ENCODE assay signal across 8 mouse cellular contexts in the genomic region with DNA sequence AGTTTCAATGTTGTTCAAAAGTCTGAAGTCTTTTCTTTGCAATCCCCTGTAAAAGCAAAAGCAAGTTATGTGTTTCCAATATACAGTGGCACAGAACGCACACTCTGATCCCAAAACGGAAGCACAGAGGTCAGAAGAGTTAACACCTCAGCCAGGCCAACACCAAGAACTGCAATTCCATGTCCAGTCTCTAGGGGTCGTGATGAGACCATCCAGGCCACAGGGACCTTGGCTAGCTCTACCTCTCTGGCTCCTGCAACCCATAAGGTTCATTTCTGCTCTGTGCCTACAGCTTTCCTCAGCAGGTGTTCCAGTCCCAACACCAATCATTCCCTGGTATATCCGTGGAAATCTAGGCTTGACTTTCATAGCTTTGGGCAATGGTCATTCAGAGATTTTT.
DNase-seq lines count a peak whose midpoint lies in the region; ATAC-seq and TF ChIP-seq lines count a peak whose summit lies in the region.

No protein-coding gene starts in this region.

- H3K4me2 ChIP-seq in heart, embryonic 12.5 days = no peak overlapping the region

- no peaks in the 10 kb centered on the region for H3K27me3 ChIP-seq in heart, adult 2 months (ENCODE audit: control insufficient read depth, insufficient read depth, low read length)
- H3K27me3 ChIP-seq in heart, embryonic 12.5 days (replicated peaks) = 0 out of 2 replicates have a peak, but pooled peaks cover 5% of the 10 kb centered on the region

- WGBS in heart, adult 2 months = 29% methylated on average over 4 of the region's 4 CpGs
- 24% methylated on average over 4 of the region's 4 CpGs for WGBS in heart, embryonic 12.5 days

- intact Hi-C loops in heart, adult 2 months (cut with DNase I) = loop anchor here (1.0 to 2.0 kb wide), 2 partner anchors 243 to 251 kb away; partner anchors contain the start of gene Drd1

- no peak overlapping the region for H3K4me3 ChIP-seq in heart, adult 2 months
- no peak overlapping the region for H3K4me3 ChIP-seq in heart, embryonic 12.5 days
- H3K4me3 ChIP-seq in cortical plate, adult 2 months (ENCODE audit: insufficient read depth, low read length) = no peak overlapping the region

- H3K9me3 ChIP-seq in heart, embryonic 12.5 days (replicated peaks) = no peaks in the 10 kb centered on the region

- peak; percentile 44 to 49 for DNase-seq in heart, adult 2 months
- peak; percentile 23 for DNase-seq in 3T3-L1 (ENCODE audit: low read depth, low spot score)
- peak; percentile 46 to 50 for DNase-seq in adrenal gland, adult 18-20 months (ENCODE audit: low spot score in 2 of 2)
- peak; percentile 29 to 68 for DNase-seq in kidney, postnatal 36 days
- peak; percentile 72 for DNase-seq in retina, embryonic 14.5 days (ENCODE audit: low spot score)

- H3K4me1 ChIP-seq in heart, adult 2 months (ENCODE audit: control insufficient read depth, insufficient read depth, low read length) = no peaks in the 10 kb centered on the region
- H3K4me1 ChIP-seq in heart, embryonic 12.5 days (replicated peaks) = peaks cover 11% of the 10 kb centered on the region
- no peaks in the 10 kb centered on the region; the same call in 1 of the 2 replicates for H3K4me1 ChIP-seq in cortical plate, adult 2 months (ENCODE audit: control insufficient read depth, insufficient read depth, low read length)

- TF ChIP-seq EP300 in heart, adult 2 months (IDR thresholded peaks at IDR 0.05; ENCODE audit: insufficient read depth, low read depth, low read length) = peak; percentile 74; the same call in 1 of the 2 replicates

- H3K79me2 ChIP-seq in heart, adult 2 months (replicated peaks; ENCODE audit: control insufficient read depth, insufficient read depth, low read length) = no peaks in the 10 kb centered on the region

- TF ChIP-seq POLR2A in heart, adult 2 months (IDR thresholded peaks at IDR 0.05; ENCODE audit: insufficient read depth, low read depth, low read length) = no peak
- no peak for TF ChIP-seq POLR2A in cortical plate, adult 2 months (IDR thresholded peaks at IDR 0.05; ENCODE audit: extremely low read depth, insufficient read depth, low read length)

- H3K27ac ChIP-seq in heart, adult 2 months = no peak overlapping the region
- no peak overlapping the region for H3K27ac ChIP-seq in heart, embryonic 12.5 days (ENCODE audit: poor library complexity, severe bottlenecking)
- no peak overlapping the region for H3K27ac ChIP-seq in cortical plate, adult 2 months (ENCODE audit: insufficient read depth, low read length)

- H3K36me3 ChIP-seq in heart, adult 2 months (ENCODE audit: control insufficient read depth, insufficient read depth, low read length) = no peaks in the 10 kb centered on the region
- H3K36me3 ChIP-seq in heart, embryonic 12.5 days = no peaks in the 10 kb centered on the region

- no peak overlapping the region for H3K9ac ChIP-seq in heart, adult 2 months (ENCODE audit: low read depth, low read length)
- H3K9ac ChIP-seq in heart, embryonic 12.5 days = no peak overlapping the region

- peak; percentile 92 for TF ChIP-seq CTCF in heart, adult 2 months (IDR thresholded peaks at IDR 0.05)
- peak; percentile 88 for TF ChIP-seq CTCF in cortical plate, adult 2 months (IDR thresholded peaks at IDR 0.05; ENCODE audit: extremely low read depth, insufficient read depth, low read length)

- ATAC-seq in heart, embryonic 12.5 days (ENCODE audit: insufficient number of reproducible peaks, low FRiP score) = no peak
- no peak for ATAC-seq in megakaryocyte-erythroid progenitor cell, adult 5-6 weeks (replicated peaks; ENCODE audit: low FRiP score, low TSS enrichment, poor library complexity, severe bottlenecking)
